Mouse (Mus musculus): Measurements from ENCODE around the gene Osbpl5.
A peak's percentile ranks its signal among the peaks of the same experiment; 100 is the strongest.
"Not testable (repeated sequence)": the region's sequence is repeated elsewhere in the genome, so short reads cannot be mapped to it uniquely, and the experiment has no call there.

Osbpl5 gene

GRCm38 (mm10) chr7:143649034-143649768, 107.6 kb downstream of the Osbpl5 start, which contains the start of gene Tnfrsf22:
Gene Tnfrsf22, minus strand, starts transcription at chr7:143649661.
- peak; percentile 82 for DNase-seq (ENCODE audit: low read depth, low spot score)

- not testable (repeated sequence) for DNase-seq (ENCODE audit: low read depth, low spot score)
Observed at GRCm38 (mm10) chr7:143643949-143644348, 112.8 kb downstream of the Osbpl5 start.
